Mouse (Mus musculus): ENCODE results near the gene Gpr27. TPM values are rescaled to one million over a fixed set of nuclear protein-coding genes. Genes with fewer than 3 reads are reported as not detected.

The Gpr27 gene
- total RNA-seq, 1 experiment from 2014 or later: 2.8 TPM

- no peak for DNase-seq
Observed at GRCm38 (mm10) chr6:99674482-99674881, 18.0 kb upstream of the Gpr27 start.

GRCm38 (mm10) chr6:99677325-99677724, 15.2 kb upstream of the Gpr27 start:
- no peak for DNase-seq

DNA sequence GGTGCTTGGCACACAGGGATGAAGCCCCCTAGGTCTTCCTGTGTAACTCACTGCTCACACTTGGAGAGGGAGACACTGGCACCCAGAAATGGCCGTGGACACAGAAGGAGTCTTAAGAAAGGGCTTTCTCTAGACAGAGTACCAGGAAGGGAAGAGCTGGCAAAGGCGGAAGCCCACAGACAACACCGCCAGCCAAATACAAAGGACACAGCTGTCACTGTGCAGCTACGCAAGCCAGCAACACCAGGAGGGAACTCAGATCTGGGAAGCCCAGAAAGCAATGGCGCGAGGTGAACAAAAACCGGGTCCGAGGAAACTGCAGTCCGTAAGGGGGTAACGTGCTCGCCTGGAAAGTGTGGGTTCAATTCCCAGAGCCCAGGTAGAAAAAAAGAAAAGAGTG, 14.4 kb upstream of the Gpr27 start:
- no peak for DNase-seq

GRCm38 (mm10) chr6:99683974-99684373, 8.5 kb upstream of the Gpr27 start:
- DNase-seq: no peak

GRCm38 (mm10) chr6:99684899-99685298, 7.6 kb upstream of the Gpr27 start:
- DNase-seq: peak; percentile 11

DNA sequence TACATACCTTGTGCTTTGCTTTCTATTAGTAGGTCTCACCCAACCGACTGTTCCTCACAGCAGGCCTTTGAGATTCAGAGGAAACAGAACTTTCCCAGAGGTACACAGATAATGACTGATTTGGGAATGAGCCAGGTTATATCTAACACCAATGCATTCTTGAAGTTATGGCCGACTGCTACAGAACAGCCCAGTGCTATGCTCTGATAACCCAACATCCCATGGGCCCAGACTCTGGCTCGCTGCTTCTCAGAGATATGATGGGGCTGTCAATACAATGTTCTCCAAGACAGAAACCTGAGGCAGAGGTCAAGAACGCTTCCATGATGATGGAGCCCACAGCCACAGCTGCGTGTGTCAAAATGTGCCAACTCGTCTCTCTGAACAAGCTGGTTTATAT, 4.0 kb upstream of the Gpr27 start:
- no peak for DNase-seq

DNA sequence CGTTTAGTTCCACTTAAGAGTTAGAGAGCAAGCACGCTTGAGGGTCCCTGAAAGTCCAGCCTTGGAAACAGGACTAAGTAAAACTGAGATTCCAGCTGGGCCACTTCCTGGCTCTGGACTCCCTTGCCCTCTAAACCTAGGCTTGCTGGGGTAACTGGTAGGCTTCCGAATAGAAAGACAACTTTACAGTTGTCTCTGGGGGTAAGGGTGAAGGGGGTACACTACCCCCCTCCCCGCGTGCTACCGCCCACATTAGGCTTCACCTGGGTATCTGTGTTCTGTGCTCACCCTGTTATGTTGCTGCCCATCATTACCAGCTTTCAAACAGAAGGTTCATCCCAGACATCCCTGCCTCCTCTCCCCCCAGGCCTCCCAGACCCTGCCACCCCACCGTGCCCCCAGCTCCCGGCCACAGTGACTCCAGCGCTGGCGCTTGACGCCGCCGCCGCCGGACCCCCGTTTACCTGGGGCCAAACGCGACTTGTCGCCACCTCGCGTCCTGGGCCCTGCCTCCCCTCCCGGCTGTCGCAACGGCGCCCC, 743 bp upstream of the Gpr27 start:
- DNase-seq: peak; percentile 12

DNA sequence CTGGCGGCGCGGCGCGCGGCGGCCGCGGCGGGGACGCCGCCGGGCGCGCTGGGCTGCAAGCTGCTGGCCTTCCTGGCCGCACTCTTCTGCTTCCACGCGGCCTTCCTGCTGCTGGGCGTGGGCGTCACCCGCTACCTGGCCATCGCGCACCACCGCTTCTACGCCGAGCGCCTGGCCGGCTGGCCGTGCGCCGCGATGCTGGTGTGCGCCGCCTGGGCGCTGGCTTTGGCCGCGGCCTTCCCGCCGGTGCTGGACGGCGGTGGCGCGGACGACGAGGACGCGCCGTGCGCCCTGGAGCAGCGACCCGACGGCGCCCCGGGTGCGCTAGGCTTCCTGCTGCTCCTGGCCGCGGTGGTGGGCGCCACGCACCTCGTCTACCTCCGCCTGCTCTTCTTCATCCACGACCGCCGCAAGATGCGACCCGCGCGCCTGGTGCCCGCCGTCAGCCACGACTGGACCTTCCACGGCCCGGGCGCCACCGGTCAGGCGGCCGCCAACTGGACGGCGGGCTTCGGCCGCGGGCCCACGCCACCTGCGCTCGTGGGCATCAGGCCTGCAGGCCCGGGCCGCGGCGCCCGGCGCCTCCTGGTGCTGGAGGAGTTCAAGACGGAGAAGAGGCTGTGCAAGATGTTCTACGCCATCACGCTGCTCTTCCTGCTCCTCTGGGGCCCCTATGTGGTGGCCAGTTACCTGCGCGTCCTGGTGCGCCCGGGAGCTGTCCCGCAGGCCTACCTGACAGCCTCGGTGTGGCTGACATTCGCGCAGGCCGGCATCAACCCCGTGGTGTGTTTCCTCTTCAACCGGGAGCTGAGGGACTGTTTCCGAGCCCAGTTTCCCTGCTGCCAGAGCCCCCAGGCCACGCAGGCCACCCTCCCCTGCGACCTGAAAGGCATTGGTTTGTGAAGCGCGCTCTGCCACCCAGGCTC, 700 bp downstream of the Gpr27 start:
- DNase-seq: peak; percentile 26

- DNase-seq: no peak
Observed at GRCm38 (mm10) chr6:99700484-99700883, 8.0 kb downstream of the Gpr27 start.

DNA sequence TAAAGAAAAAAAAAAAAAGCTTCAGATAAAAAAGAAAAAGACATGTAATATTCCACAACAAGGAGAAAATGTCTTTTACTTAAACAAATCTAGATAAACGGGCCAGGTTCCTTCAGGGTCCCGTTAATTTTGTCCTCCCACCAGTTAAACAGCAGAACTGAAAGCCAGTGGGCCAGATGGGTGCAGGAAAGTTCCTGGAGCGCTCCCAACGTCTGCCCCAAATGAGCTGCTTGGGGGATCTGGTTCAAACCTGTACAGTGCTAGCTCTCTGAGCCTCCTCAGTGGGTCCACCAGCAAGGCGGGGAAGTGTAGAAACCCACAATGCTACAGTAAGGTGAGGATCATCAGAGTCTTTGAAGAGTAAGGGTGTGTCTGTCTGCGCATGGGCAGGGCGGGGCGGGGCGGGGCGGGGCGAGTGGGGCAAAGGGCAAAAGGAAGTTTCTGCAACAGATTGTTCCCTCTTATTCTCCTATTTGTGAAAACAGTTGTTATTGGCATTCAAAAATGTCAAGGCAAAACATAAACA, 19.2 kb downstream of the Gpr27 start:
- no peak for DNase-seq

DNA sequence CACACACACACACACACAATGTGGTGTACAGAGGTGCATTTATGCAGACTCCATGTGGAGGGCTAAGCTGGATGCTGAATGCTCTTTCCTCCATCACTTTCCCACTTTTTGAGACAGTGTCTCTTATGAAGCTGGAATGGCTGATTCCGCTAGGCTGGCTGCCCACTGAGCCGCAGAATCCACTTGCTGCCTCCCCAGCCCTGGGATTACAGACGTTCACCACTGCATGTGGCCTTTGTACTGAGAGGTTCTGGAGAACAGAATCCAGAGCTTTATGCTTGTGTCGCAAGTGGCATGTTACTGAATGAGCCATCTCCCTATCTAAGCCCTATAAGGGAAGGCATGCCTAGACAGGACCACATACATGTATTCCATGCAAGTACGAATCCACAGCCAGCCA, 20.8 kb downstream of the Gpr27 start:
- DNase-seq: no peak

- no peak for DNase-seq
Observed at GRCm38 (mm10) chr6:99715191-99715590, 22.7 kb downstream of the Gpr27 start.

DNA sequence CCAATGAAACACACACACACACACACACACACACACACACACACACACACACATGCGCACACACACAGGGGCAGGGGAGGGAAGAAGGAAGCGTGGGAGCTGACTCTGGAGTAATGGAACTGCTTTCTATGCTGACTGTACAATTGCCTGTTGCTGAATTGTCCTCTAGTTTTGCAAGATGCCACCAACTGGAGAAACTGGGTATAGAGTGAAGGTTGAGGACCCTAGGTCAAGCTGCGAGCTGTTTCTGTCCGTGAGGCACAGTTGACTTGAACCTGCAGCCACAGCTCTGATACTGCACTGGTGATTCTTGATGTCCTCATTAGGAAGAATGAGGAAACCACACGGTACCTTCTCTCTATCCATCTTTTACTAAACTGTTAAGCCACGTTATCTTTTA, 23.4 kb downstream of the Gpr27 start:
- no peak for DNase-seq

DNA sequence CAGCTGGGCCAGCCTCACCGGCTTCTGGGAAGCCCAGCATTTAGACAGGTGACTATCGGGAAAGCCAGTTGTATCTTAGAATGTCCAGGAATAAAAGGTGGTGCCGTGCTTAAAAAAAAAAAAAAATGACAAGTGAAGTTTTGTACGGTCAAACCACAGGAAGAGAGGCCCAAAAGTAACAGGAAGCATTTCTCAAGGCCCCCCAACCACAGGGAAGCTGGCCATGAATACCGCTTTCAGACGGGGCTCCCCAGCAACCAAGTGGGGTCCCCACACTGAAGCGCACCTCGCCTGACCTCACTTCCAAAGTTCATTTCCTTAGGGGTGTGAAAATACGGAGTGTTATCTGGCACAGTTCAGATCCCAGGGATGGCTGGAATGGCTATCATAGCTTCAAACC, 28.6 kb downstream of the Gpr27 start:
- no peak for DNase-seq

DNA sequence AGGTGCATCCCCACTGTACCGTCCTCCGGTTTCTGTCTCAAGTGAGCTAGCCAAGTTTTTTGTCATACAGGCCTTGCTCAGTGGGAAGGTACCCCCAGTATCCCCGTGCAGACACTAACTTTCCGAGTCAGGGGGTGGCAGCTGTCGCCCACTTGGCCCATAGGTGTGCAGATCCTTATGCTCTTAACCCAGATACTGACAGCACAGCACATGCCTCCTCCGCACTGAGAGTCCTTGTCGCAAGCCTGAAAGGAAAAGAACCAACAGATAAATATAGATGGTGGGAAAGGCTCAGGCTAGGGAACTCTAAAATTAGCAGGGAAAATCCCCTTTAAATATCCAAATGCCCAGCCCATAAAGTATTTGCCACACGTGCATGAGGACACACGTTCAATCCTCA, 29.9 kb downstream of the Gpr27 start:
- DNase-seq: no peak

DNA sequence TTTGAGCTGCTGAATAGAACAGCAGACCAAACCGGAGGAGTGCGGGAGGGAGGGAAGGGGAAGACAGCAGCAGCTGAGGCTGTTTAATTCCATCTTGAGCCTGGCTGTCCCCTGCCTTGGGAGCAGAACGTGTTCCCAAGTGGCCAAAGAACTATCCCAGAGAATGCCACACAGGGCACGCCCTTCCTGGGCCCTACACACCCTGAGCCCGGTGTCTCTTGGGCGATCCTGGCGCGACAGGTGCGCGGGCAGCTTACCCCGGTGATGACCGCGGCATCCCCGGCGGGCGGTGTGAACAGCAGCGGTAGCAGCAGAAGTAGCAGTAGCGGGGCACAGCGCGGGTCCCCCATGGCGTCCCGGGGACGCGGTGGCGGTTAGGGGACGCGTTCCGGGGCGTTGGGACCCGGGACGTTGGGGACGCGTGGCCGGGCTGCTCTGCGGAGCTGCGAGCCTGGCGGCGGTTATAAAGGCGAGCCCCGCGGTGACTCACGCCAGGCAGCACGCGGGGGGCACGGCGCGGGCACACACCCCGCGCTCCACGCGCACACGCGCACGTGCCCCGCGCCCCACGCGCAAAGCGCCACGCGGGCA, 33.6 kb downstream of the Gpr27 start, which contains the start of gene Prok2:
Prok2 (minus strand) TSS at position 422 of the 591 bp plus-strand sequence.
- DNase-seq: peak; percentile 13

- DNase-seq: no peak
Observed at GRCm38 (mm10) chr6:99726576-99727303, 34.3 kb downstream of the Gpr27 start.

DNA sequence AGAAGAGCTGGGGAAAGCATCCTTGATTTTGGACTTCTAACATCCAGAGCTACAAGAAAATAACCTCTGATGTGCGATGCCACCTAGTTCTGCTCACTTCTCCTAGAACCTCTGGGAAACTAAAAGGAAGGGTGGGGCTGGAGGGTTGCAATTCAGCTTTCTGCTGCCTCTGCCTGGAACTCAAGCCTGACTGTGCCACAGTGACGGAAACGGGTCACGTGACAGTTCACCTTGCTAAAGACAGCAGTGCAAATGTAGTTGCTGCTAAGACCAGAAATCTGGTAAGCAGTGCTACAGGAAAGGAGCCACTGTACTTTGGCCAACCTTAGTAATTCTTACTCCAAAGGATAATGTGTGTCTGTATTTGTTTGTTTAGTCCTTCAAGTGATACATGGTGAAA, 37.4 kb downstream of the Gpr27 start:
- no peak for DNase-seq

GRCm38 (mm10) chr6:99731926-99732325, 39.4 kb downstream of the Gpr27 start:
- DNase-seq: no peak

GRCm38 (mm10) chr6:99732673-99733072, 40.2 kb downstream of the Gpr27 start:
- no peak for DNase-seq

- peak; percentile 77 for DNase-seq
Observed at GRCm38 (mm10) chr6:99734666-99735065, 42.2 kb downstream of the Gpr27 start.

DNA sequence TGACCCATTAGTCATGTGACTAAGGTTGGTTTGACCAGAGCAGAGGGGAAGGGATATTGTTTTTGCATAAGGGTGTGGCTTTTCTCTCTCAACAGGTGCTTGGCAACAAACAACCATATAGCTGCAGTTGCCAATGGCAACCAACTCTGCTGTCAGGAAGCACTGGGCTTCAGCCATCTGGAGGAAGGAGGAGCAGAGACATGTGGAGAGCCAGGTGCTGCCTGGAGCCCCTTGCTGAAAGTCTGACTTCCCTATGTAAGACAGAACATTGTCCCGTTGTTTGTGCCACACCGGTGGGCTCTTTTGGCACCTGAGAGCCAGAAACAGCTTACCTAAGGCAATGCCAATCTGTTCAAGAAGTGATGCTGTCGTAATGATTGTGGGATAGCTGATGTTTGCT, 50.4 kb downstream of the Gpr27 start:
- no peak for DNase-seq

Measured in adrenal gland, postnatal 14 days (tissue).